Mouse (Mus musculus): ENCODE measurements around the gene Celsr1. TPM values are rescaled to one million over a fixed set of nuclear protein-coding genes. Genes with fewer than 3 reads are reported as not detected.

Celsr1 gene
- total and polyA plus RNA-seq, 2 experiments from 2014 or later = 0.97 to 17.4 TPM

- Histone ChIP-seq H3K9me3 (replicated peaks; ENCODE audit: control insufficient read depth, low read length) (no peaks in the 10 kb centered on the region), H3K27ac (ENCODE audit: low read depth) (no peak overlapping the region), H3K36me3 (replicated peaks; ENCODE audit: control insufficient read depth, insufficient read depth, low read length) (no peaks in the 10 kb centered on the region), H3K4me3 (ENCODE audit: low read depth, low read length) (no peak overlapping the region), H3K4me2 (ENCODE audit: low read depth, low read length) (no peak overlapping the region), H3K4me1 (ENCODE audit: control insufficient read depth, insufficient read depth) (peaks cover 23% of the 10 kb centered on the region), H3K27me3 (ENCODE audit: control insufficient read depth, insufficient read depth, low read length) (no peaks in the 10 kb centered on the region), H3K9ac (replicated peaks; ENCODE audit: low read depth, low read length) (no peak overlapping the region)
- ATAC-seq (ENCODE audit: insufficient read depth, low read depth) = no peak
- no peak for DNase-seq (ENCODE audit: low spot score)
- WGBS = 36% methylated on average over 9 of the region's 9 CpGs
- no peak for TF ChIP-seq EP300 (IDR thresholded peaks at IDR 0.05; ENCODE audit: low read depth)
- no peak for TF ChIP-seq CTCF (IDR thresholded peaks at IDR 0.05; ENCODE audit: low read depth)
Observed at GRCm38 (mm10) chr15:85977086-85977485, 56.5 kb downstream of the Celsr1 start.

DNA sequence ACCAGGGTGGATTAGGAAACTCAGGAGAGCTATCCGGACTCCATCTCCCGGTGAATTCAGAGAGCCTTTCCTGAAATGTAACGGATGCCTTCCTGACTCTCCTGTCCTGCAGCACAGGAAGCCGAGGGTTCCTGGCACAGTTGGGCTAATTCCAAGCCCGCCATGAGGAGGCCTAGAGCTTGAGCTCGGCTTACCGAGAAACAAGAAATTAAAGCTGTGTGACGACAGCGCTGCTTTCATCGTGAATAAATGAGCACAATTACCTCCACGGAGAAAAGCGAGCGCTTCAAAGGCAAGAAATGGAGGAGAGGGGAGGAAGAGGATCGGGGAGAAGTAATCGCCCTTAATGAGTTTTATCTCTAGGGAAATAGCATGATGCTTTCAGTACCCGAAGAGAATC is 57.8 kb downstream of the Celsr1 start:
- Histone ChIP-seq H3K4me3 (ENCODE audit: low read depth, low read length) (no peak overlapping the region), H3K9me3 (replicated peaks; ENCODE audit: control insufficient read depth, low read length) (no peaks in the 10 kb centered on the region), H3K4me2 (ENCODE audit: low read depth, low read length) (no peak overlapping the region), H3K27me3 (ENCODE audit: control insufficient read depth, insufficient read depth, low read length) (no peaks in the 10 kb centered on the region), H3K9ac (replicated peaks; ENCODE audit: low read depth, low read length) (no peak overlapping the region), H3K4me1 (ENCODE audit: control insufficient read depth, insufficient read depth) (peaks cover 23% of the 10 kb centered on the region), H3K27ac (ENCODE audit: low read depth) (no peak overlapping the region), H3K36me3 (replicated peaks; ENCODE audit: control insufficient read depth, insufficient read depth, low read length) (no peaks in the 10 kb centered on the region)
- ATAC-seq (ENCODE audit: insufficient read depth, low read depth) (no peak), DNase-seq (ENCODE audit: low spot score) (no peak)
- 54% methylated on average over 16 of the region's 16 CpGs for WGBS
- TF ChIP-seq CTCF (IDR thresholded peaks at IDR 0.05; ENCODE audit: low read depth) (no peak), EP300 (IDR thresholded peaks at IDR 0.05; ENCODE audit: low read depth) (no peak)

GRCm38 (mm10) chr15:85971596-85971995 is 62.0 kb downstream of the Celsr1 start:
- WGBS = 78% methylated on average over 5 of the region's 5 CpGs

GRCm38 (mm10) chr15:85970441-85970840 is 63.1 kb downstream of the Celsr1 start:
- Histone ChIP-seq H3K4me1 (ENCODE audit: control insufficient read depth, insufficient read depth) (peaks cover 26% of the 10 kb centered on the region), H3K9ac (replicated peaks; ENCODE audit: low read depth, low read length) (no peak overlapping the region), H3K27ac (ENCODE audit: low read depth) (peak overlapping the region; percentile 82; the same call in 1 of the 2 replicates), H3K27me3 (ENCODE audit: control insufficient read depth, insufficient read depth, low read length) (no peaks in the 10 kb centered on the region), H3K4me2 (ENCODE audit: low read depth, low read length) (no peak overlapping the region), H3K36me3 (replicated peaks; ENCODE audit: control insufficient read depth, insufficient read depth, low read length) (no peaks in the 10 kb centered on the region), H3K4me3 (ENCODE audit: low read depth, low read length) (no peak overlapping the region), H3K9me3 (replicated peaks; ENCODE audit: control insufficient read depth, low read length) (no peaks in the 10 kb centered on the region)
- 38% methylated on average over 8 of the region's 8 CpGs for WGBS
- TF ChIP-seq CTCF (IDR thresholded peaks at IDR 0.05; ENCODE audit: low read depth) (no peak), EP300 (IDR thresholded peaks at IDR 0.05; ENCODE audit: low read depth) (no peak)
- ATAC-seq (ENCODE audit: insufficient read depth, low read depth) (peak; percentile 60), DNase-seq (ENCODE audit: low spot score) (peak; percentile 35)

More at GRCm38 (mm10) chr15:85971596-85971995, 62.0 kb downstream of the Celsr1 start:
- Histone ChIP-seq H3K9me3 (replicated peaks; ENCODE audit: control insufficient read depth, low read length) (no peaks in the 10 kb centered on the region), H3K9ac (replicated peaks; ENCODE audit: low read depth, low read length) (no peak overlapping the region), H3K4me1 (ENCODE audit: control insufficient read depth, insufficient read depth) (peaks cover 37% of the 10 kb centered on the region), H3K4me3 (ENCODE audit: low read depth, low read length) (no peak overlapping the region), H3K36me3 (replicated peaks; ENCODE audit: control insufficient read depth, insufficient read depth, low read length) (no peaks in the 10 kb centered on the region), H3K4me2 (ENCODE audit: low read depth, low read length) (no peak overlapping the region), H3K27ac (ENCODE audit: low read depth) (no peak overlapping the region), H3K27me3 (ENCODE audit: control insufficient read depth, insufficient read depth, low read length) (no peaks in the 10 kb centered on the region)
- DNase-seq (ENCODE audit: low spot score) (no peak), ATAC-seq (ENCODE audit: insufficient read depth, low read depth) (no peak)
- no peak for TF ChIP-seq CTCF (IDR thresholded peaks at IDR 0.05; ENCODE audit: low read depth)
- no peak for TF ChIP-seq EP300 (IDR thresholded peaks at IDR 0.05; ENCODE audit: low read depth)

GRCm38 (mm10) chr15:85969707-85970153 is 63.8 kb downstream of the Celsr1 start:
- peak overlapping the region; percentile 82 for H3K27ac ChIP-seq (ENCODE audit: low read depth)
- H3K4me3 ChIP-seq (ENCODE audit: low read depth, low read length) = no peak overlapping the region
- WGBS = 20% methylated on average over 3 of the region's 3 CpGs
- no peak overlapping the region for H3K9ac ChIP-seq (replicated peaks; ENCODE audit: low read depth, low read length)
- H3K9me3 ChIP-seq (replicated peaks; ENCODE audit: control insufficient read depth, low read length) = no peaks in the 10 kb centered on the region
- no peaks in the 10 kb centered on the region for H3K36me3 ChIP-seq (replicated peaks; ENCODE audit: control insufficient read depth, insufficient read depth, low read length)
- ATAC-seq (ENCODE audit: insufficient read depth, low read depth) (peak; percentile 88), DNase-seq (ENCODE audit: low spot score) (peak; percentile 95)
- no peak for TF ChIP-seq CTCF (IDR thresholded peaks at IDR 0.05; ENCODE audit: low read depth)
- no peak for TF ChIP-seq EP300 (IDR thresholded peaks at IDR 0.05; ENCODE audit: low read depth)
- no peak overlapping the region for H3K4me2 ChIP-seq (ENCODE audit: low read depth, low read length)
- H3K4me1 ChIP-seq (ENCODE audit: control insufficient read depth, insufficient read depth) = peaks cover 19% of the 10 kb centered on the region
- H3K27me3 ChIP-seq (ENCODE audit: control insufficient read depth, insufficient read depth, low read length) = no peaks in the 10 kb centered on the region

DNA sequence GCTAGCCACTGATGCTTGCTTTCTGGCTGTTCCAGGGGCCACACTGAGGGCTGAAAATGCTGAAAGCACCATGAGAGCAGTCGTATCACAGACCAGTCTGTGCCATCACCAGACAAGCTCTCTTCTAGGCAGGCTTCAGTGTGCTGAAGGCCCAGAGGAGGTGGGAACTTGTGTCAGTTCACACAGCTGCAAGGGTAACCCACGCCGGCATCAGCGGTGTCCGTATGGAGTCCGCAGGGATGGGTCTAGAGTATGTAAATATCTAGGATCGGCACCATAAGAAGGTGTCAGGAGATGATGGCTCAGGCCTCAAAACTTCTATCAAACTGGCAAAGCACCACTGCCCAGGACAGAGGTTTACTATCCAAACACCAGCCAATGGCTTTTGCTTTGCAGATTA is 64.3 kb downstream of the Celsr1 start:
- no peak; the same call in 1 of the 2 replicates for ATAC-seq (ENCODE audit: insufficient read depth, low read depth)
- Histone ChIP-seq H3K4me3 (ENCODE audit: low read depth, low read length) (no peak overlapping the region), H3K27ac (ENCODE audit: low read depth) (0 out of 2 replicates have a peak overlapping the region, but pooled peaks have one; percentile 15), H3K9me3 (replicated peaks; ENCODE audit: control insufficient read depth, low read length) (no peaks in the 10 kb centered on the region), H3K4me1 (ENCODE audit: control insufficient read depth, insufficient read depth) (peaks cover 15% of the 10 kb centered on the region), H3K27me3 (ENCODE audit: control insufficient read depth, insufficient read depth, low read length) (no peaks in the 10 kb centered on the region), H3K9ac (replicated peaks; ENCODE audit: low read depth, low read length) (no peak overlapping the region), H3K36me3 (replicated peaks; ENCODE audit: control insufficient read depth, insufficient read depth, low read length) (no peaks in the 10 kb centered on the region), H3K4me2 (ENCODE audit: low read depth, low read length) (no peak overlapping the region)
- WGBS = 77% methylated on average over 7 of the region's 7 CpGs
- no peak for DNase-seq (ENCODE audit: low spot score)
- TF ChIP-seq EP300 (IDR thresholded peaks at IDR 0.05; ENCODE audit: low read depth) = no peak
- TF ChIP-seq CTCF (IDR thresholded peaks at IDR 0.05; ENCODE audit: low read depth) = no peak

All from heart, postnatal 0 days (tissue).